Mouse (Mus musculus): Measurements from ENCODE around the gene Fam25c. TPM values are rescaled to one million over a fixed set of nuclear protein-coding genes. Genes with fewer than 3 reads are reported as not detected.

The Fam25c gene
- polyA plus RNA-seq, 1 experiment from 2014 or later = not detected

Other genes starting within 250 kb of the Fam25c start
- 0.05 TPM in 1 of 2 replicates, not detected in the other for gene Npy4r, start 202.9 kb downstream of the Fam25c start, polyA plus RNA-seq (2016; fragmentation: Nextera tagmentation; extraction: Ambion mirVana)
- gene Gprin2, start 153.8 kb downstream of the Fam25c start, polyA plus RNA-seq (2016; fragmentation: Nextera tagmentation; extraction: Ambion mirVana) = 2.2 and 2.5 TPM in 2 replicates
- 0.13 and 0.27 TPM in 2 replicates for gene Syt15, start 135.8 kb downstream of the Fam25c start, polyA plus RNA-seq (2016; fragmentation: Nextera tagmentation; extraction: Ambion mirVana)
- 8.7 and 11.0 TPM in 2 replicates for gene Shld2, start 44.9 kb downstream of the Fam25c start, polyA plus RNA-seq (2016; fragmentation: Nextera tagmentation; extraction: Ambion mirVana)
- gene Glud1, start 44.7 kb downstream of the Fam25c start, polyA plus RNA-seq (2016; fragmentation: Nextera tagmentation; extraction: Ambion mirVana) = 85.9 and 87.8 TPM in 2 replicates
- gene Sncg, start 19.4 kb upstream of the Fam25c start, polyA plus RNA-seq (2016; fragmentation: Nextera tagmentation; extraction: Ambion mirVana) = 4.3 and 7.5 TPM in 2 replicates
- 5.5 and 6.1 TPM in 2 replicates for gene Mmrn2, start 20.0 kb upstream of the Fam25c start, polyA plus RNA-seq (2016; fragmentation: Nextera tagmentation; extraction: Ambion mirVana)
- gene Bmpr1a, start 147.9 kb upstream of the Fam25c start, polyA plus RNA-seq (2016; fragmentation: Nextera tagmentation; extraction: Ambion mirVana) = 47.5 and 49.5 TPM in 2 replicates
- gene 9230112D13Rik, start 167.4 kb upstream of the Fam25c start, polyA plus RNA-seq (2016; fragmentation: Nextera tagmentation; extraction: Ambion mirVana) = not detected in 2 replicates
- 0.13 and 0.20 TPM in 2 replicates for gene Ldb3, start 233.2 kb upstream of the Fam25c start, polyA plus RNA-seq (2016; fragmentation: Nextera tagmentation; extraction: Ambion mirVana)
- 0.19 and 0.28 TPM in 2 replicates for gene Opn4, start 244.7 kb upstream of the Fam25c start, polyA plus RNA-seq (2016; fragmentation: Nextera tagmentation; extraction: Ambion mirVana)